Mouse (Mus musculus) spleen, adult 12 weeks (tissue): ENCODE results near the gene Spryd3.

Source experiments
- DNase-seq: peaks from one replicate; pipeline ENCODE4 v3.0.0; 2022; ENCODE audit warnings: low spot score

The Spryd3 gene

GRCm38 (mm10) chr15:102070476-102071467 is 65.3 kb downstream of the Spryd3 start:
- no peak for DNase-seq
